Mouse (Mus musculus) erythroblast, embryonic 14.5 days (primary cell): ENCODE data around the gene Cep170.

Experiments used
- GATA1 ChIP-seq: IDR thresholded peaks from 2 replicates; pipeline ENCODE4 v1.6.1; 2012; ENCODE audit warnings: low read length, inconsistent platforms, mixed read lengths
- TAL1 ChIP-seq: IDR thresholded peaks from 3 replicates; pipeline ENCODE4 v1.6.1; 2012; ENCODE audit warnings: low read length, inconsistent platforms, mixed read lengths

- no peak for TF ChIP-seq GATA1
- TF ChIP-seq TAL1 = no peak
Measured at GRCm38 (mm10) chr1:176698647-176699046, 115.2 kb downstream of the Cep170 start.
